Mouse (Mus musculus): ENCODE measurements at regions not wholly inside any gene's neighbourhood (a gene's known extent, or its start where the extent isn't known, plus 50 kb on each side); places are given as distances from the start of the nearest gene placed in this dataset.

DNA sequence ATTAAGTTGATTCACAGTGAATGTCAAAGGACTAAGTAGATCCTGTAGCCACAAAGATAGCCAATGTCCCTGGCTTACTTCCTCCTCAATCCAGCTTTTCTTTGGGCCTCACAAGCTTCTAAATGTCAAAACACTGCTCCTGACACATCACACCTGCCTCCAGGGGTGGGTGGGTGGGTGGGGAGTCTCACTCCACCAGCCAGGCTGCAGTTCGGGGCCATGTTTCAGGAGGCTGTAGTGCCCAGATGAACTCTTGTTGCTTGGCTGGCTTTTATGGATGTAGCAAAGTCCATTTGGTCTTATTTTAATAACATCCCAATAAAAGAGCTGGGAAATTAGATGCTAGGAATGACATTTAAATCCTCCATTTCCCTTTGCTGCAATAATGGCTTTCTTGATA is 94.5 kb upstream of the Nt5c1b start:
- no peak for DNase-seq

GRCm38 (mm10) chr12:10292646-10293045 is 77.1 kb upstream of the Nt5c1b start:
- no peak for DNase-seq

DNA sequence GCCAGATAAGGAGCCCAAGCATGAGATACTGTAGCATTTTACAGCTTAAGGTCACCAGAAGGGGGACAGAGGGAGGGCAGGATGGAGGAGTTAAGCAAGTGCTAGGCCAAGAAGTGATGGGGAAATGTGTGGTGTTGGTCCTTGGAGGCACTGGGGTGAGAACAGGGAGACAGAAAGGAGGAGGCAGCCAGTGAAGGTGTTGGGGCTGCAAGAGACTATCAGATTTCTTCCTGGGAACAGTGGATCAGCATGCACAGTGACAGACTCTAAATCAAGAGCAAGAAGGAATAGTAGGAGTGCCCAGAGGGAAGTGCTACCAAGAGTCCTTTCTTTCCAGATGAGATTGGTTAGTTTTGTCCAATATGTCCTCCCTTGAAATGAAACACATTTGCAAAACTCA is 63.8 kb upstream of the Nt5c1b start:
- no peak for DNase-seq
